Mouse (Mus musculus) liver, embryonic 14.5 days (tissue): ENCODE results near the gene Nr4a3.

Source experiments
- CTCF ChIP-seq: IDR thresholded peaks from 2 replicates; pipeline ENCODE4 v1.5.1; 2016; ENCODE audit warnings: antibody characterized with exemption, low read depth, control low read depth
- EP300 ChIP-seq: IDR thresholded peaks from 2 replicates; pipeline ENCODE4 v1.6.1; 2016; ENCODE audit warnings: antibody characterized with exemption, low read depth

DNA sequence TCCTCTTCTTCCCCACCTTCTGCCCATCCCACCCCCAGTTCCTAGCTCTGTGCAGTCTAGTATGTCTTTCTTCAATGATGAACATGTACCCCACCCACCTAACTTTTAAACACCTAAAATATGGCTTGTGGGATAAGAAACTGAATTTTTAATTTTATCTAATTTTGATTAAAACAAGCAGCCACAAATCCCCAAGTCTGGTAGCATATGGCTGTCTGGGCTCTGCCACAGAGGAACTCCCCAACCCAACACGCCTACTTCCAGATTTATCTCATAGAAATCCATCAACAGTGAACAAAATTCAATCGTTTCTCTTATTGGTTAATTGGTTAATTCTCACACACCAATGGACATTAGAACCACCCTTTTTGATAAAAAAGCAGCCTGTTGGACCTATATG is 21.7 kb downstream of the Nr4a3 start:
- TF ChIP-seq EP300 = no peak
- no peak for TF ChIP-seq CTCF
